Mouse (Mus musculus) testis, adult 2 months (tissue): ENCODE measurements around the gene Clstn1. TPM values are rescaled to one million over a fixed set of nuclear protein-coding genes. Genes with fewer than 3 reads are reported as not detected.
"Not testable (repeated sequence)": the region's sequence is repeated elsewhere in the genome, so short reads cannot be mapped to it uniquely, and the experiment has no call there.

Experiments used
- H3K27ac ChIP-seq: fragments of 200-500 bp; 2 replicates; pipeline ENCODE4 v1.5.1; 2012; ENCODE audit warnings: low read depth, low read length; ENCODE audit not compliant: control insufficient read depth, insufficient read depth
- H3K27me3 ChIP-seq: fragments of 200-500 bp; 2 replicates; pipeline ENCODE4 v1.6.1; 2012; ENCODE audit warnings: mild to moderate bottlenecking, low read length, moderate library complexity; ENCODE audit not compliant: control insufficient read depth, insufficient read depth
- H3K36me3 ChIP-seq: fragments of 200-500 bp; 2 replicates; pipeline ENCODE4 v1.6.1; 2012; ENCODE audit warnings: mild to moderate bottlenecking, low read length; ENCODE audit not compliant: control insufficient read depth, insufficient read depth
- H3K4me1 ChIP-seq: fragments of 200-500 bp; 2 replicates; pipeline ENCODE4 v1.6.1; 2012; ENCODE audit warnings: low read length; ENCODE audit not compliant: control insufficient read depth, insufficient read depth
- H3K4me3 ChIP-seq: fragments of 200-500 bp; 2 replicates; pipeline ENCODE4 v1.5.1; 2012; ENCODE audit warnings: low read depth, mild to moderate bottlenecking, low read length, moderate library complexity, mixed read lengths; ENCODE audit not compliant: control insufficient read depth
- CTCF ChIP-seq: fragments of 200-500 bp; IDR thresholded peaks from 2 replicates; pipeline ENCODE4 v1.5.1; 2012; ENCODE audit warnings: low read depth, mild to moderate bottlenecking, inconsistent platforms, low read length, moderate library complexity; ENCODE audit not compliant: control insufficient read depth, insufficient read depth, insufficient replicate concordance
- POLR2A ChIP-seq: fragments of 200-500 bp; IDR thresholded peaks from 2 replicates; pipeline ENCODE4 v1.6.1; 2012; ENCODE audit warnings: low read depth, mild to moderate bottlenecking, inconsistent platforms, low read length, moderate library complexity; ENCODE audit not compliant: control insufficient read depth
- polyA plus RNA-seq: library from polyadenylated mRNA; depleted of rRNA; stranded (reverse); fragments of >200 nt; gene quantifications from 2 replicates; pipeline ENCODE4 v1.2.3, GENCODE M21; 2012

Gene Clstn1
- polyA plus RNA-seq, 1 experiment: 13.0 TPM

DNA sequence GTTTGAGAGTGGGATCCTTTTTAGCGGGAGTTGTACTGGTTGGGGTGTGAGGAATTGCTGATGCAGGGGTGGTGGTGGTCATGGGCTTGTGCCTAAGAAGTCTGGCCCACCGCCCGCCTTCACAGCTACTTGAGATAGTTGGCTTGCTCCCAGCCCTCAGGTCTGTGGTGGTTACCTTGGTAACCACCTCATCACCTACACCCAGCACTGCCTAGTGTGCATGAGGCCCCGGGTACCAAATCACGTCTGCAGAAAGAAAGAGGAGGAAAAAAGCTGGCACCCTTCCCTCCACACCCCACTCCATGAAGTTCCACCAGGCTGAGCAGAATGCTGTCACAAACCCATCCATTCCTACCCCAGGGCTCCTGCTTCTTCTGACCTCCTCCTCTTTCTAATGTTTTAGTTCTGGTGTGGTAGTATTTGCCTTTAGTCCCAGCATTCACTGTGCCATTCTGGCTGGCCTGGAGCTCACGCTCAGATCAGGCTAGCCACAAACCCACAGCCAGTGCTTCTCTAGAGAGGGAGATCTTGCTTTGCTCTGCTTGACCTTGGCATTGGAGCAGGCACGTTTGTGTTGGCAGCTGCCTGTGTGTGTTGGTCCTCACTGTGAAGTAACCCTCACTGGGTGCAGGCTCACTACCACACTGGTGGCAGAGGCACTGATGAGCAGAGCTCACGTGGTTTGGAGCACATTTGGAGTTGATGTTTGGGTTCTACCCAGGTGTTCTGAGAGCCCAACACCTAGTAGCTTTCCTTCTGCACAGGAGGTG, 23.2 kb downstream of the Clstn1 start:
- no peak overlapping the region for H3K4me3 ChIP-seq
- H3K27me3 ChIP-seq: no peaks in the 10 kb centered on the region
- TF ChIP-seq CTCF: no peak
- H3K4me1 ChIP-seq: no peaks in the 10 kb centered on the region
- H3K36me3 ChIP-seq: no peaks in the 10 kb centered on the region
- no peak overlapping the region for H3K27ac ChIP-seq

DNA sequence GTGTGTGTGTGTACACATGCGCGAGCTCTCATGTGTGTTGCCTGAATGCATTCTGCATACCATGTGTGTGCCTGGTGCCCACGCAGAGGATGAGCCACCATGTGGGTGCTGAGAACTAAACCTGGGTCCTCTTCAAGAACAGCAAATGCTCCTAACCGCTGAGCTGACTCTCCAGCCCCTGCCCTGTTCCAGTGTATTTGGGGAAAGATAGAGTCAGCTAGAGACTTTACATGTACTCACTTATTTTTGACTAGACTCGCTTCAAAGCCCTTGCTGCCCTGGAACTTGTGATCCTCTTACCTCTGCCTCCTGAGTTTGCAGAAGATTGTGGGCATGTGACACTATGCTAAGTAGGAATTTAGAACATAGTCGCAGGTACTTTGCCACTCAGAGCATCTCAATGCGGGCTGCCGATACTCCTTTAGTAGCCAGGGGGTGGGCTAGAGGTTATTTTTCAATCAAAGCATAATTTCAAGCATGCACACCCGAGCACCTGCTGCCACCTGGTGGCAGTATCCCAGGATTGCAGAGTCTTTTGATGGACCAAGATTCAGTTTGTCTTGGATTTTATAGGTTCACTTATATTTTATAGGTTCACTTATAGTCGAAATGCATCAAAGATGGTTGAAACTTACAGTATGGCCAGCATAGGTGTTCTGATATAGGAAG, 25.2 kb downstream of the Clstn1 start:
- Histone ChIP-seq H3K27me3 (no peaks in the 10 kb centered on the region), H3K4me3 (no peak overlapping the region), H3K36me3 (no peaks in the 10 kb centered on the region), H3K27ac (no peak overlapping the region), H3K4me1 (no peaks in the 10 kb centered on the region)
- TF ChIP-seq CTCF: peak; percentile 61; the same call in 1 of the 2 replicates
- no peak for TF ChIP-seq POLR2A

DNA sequence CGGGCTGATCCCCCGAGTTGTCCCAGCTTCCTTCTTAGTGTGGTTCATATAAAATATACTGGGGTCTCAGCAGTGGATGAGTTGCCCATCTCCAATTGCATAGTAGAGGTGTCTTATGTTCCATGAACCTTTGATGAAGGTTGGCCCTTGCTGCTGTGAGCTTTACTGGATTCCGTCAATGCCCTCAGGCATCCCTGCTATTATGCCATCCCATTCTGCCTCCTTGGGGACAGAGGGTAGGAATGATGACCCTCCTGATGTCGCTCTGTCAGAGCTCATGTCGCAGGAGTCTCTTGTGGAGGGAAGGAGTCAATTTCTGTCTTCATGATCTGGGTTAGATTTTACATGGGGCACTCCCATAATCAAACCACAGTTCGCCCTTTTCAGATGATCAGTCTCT, 27.2 kb downstream of the Clstn1 start:
- not testable (repeated sequence) for H3K36me3 ChIP-seq, H3K4me3 ChIP-seq, H3K27ac ChIP-seq, H3K27me3 ChIP-seq, H3K4me1 ChIP-seq

DNA sequence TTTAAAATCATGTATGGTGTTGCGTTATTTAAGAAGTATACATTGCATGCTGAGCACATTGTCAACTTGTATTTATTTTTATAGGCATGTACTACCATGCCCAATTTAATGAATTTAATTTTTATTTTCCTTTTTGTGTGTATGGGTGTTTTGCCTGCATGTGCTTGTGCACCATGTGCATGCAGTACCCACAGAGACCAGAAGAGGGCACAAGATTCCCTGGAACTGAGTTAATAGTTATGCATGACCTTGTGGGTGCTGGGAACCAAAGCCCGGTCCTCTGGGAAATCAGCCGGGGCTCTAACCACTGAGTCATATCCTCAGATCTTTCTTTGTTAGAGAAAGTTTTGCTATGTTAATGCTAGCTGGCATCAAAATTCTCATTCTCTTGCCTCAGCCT, 28.6 kb downstream of the Clstn1 start:
- Histone ChIP-seq H3K27ac (no peak overlapping the region), H3K4me3 (no peak overlapping the region), H3K36me3 (no peaks in the 10 kb centered on the region), H3K27me3 (no peaks in the 10 kb centered on the region), H3K4me1 (no peaks in the 10 kb centered on the region)
- no peak for TF ChIP-seq POLR2A
- 0 out of 2 replicates have a peak, but pooled peaks have one; percentile 28 for TF ChIP-seq CTCF

DNA sequence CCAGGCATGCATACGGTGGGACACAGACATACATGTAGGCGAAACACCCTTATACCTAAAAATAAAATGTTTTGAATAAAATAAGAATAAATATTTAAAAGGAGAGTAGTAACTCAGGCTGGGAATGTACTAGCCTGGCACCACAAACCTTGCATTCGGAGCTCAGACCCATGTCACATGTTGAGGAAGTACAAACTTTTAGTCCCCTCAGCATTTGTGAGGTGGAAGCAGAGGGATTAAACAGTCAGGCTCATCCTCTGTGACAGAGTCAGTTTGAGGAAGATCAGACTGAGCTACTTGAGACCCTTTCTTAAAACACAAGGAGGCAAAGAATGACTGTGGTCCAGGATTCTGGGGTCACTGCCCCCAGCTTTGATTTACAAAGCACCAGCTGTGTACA, 30.7 kb downstream of the Clstn1 start:
- not testable (repeated sequence) for H3K4me1 ChIP-seq, H3K4me3 ChIP-seq, H3K27ac ChIP-seq, H3K27me3 ChIP-seq, H3K36me3 ChIP-seq

DNA sequence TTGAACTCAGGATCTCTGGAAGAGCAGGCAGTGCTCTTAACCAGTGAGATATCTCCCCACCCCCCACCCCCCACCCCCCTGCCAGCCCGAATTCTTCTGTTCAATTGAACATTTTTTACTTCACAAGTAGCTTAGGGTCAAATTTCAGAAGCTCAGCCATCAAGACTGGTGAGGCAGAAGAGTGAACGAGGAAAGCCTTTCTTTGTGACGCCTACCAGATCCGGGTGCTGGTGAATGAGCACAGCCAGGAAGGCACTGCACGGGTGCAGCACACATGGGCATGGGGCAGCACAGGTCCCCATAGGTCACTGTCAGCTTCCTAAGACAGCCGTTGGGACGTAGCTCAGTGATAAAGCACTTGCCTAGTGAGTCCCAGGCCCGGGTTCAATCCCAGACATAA, 33.7 kb downstream of the Clstn1 start:
- H3K4me1 ChIP-seq: no peaks in the 10 kb centered on the region
- H3K27me3 ChIP-seq: no peaks in the 10 kb centered on the region
- no peak for TF ChIP-seq CTCF
- TF ChIP-seq POLR2A: no peak
- H3K4me3 ChIP-seq: no peak overlapping the region
- no peaks in the 10 kb centered on the region for H3K36me3 ChIP-seq
- H3K27ac ChIP-seq: no peak overlapping the region

DNA sequence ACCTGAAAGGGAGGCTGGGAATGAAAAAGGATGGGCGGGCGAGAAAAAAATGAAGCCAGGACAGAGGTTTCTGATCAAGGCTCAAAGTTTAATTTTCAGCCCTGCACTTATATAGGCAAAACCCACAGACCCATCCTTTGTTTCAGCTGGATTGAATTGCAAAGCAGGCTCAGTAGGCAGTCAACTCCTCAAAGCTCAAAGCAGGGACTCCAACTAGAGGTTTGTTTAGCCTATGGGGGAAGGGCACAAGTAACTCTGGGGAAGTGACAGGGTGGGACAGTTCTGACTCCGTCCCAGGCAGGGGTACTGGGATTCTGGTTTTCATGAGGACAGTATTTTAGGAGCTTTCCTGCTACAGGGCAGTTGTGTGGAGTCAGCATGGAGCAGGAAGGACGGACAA, 35.0 kb downstream of the Clstn1 start:
- TF ChIP-seq POLR2A (no peak), CTCF (no peak)
- no peak overlapping the region for H3K27ac ChIP-seq
- H3K36me3 ChIP-seq: no peaks in the 10 kb centered on the region
- H3K4me1 ChIP-seq: no peaks in the 10 kb centered on the region
- no peaks in the 10 kb centered on the region for H3K27me3 ChIP-seq
- no peak overlapping the region for H3K4me3 ChIP-seq

DNA sequence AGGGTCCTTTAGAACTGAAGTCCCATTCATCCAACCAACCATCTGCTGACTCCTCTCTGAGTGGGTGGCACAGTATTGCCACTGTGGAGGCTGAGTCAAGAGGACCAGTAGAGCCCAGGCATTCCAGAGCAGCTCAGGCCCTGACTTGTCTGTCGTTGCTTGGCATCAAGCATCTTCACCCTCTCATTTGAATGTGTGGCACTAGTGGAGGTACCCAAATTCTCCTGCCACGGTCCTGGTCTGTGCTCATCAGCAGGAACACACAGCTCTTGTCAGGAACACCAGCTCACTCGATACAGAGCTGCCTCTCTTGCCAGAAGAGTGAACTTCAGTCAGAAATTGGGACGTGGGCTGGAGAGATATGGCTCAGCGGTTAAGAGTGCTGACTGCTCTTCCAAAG, 37.4 kb downstream of the Clstn1 start:
- Histone ChIP-seq H3K4me1 (no peaks in the 10 kb centered on the region), H3K36me3 (no peaks in the 10 kb centered on the region), H3K27me3 (no peaks in the 10 kb centered on the region), H3K4me3 (no peak overlapping the region), H3K27ac (no peak overlapping the region)
- TF ChIP-seq POLR2A (no peak), CTCF (no peak)
